Mouse (Mus musculus) heart, adult 2 months (tissue): ENCODE data around the gene Osbpl10. TPM values are rescaled to one million over a fixed set of nuclear protein-coding genes. Genes with fewer than 3 reads are reported as not detected.

ENCODE experiments used
- DNase-seq, 2 experiments: peaks; one replicate each; pipeline ENCODE4 v3.0.0; 2021
- H3K27ac ChIP-seq: fragments of 200-600 bp; 2 replicates; pipeline ENCODE4 v1.8.1; 2022
- H3K27me3 ChIP-seq: fragments of 200-500 bp; 2 replicates; pipeline ENCODE4 v1.6.1; 2012; ENCODE audit warnings: mild to moderate bottlenecking, low read length, inconsistent platforms, mixed read lengths; ENCODE audit not compliant: control insufficient read depth, insufficient read depth
- H3K36me3 ChIP-seq: fragments of 200-500 bp; 2 replicates; pipeline ENCODE4 v1.6.1; 2012; ENCODE audit warnings: low read length, inconsistent platforms; ENCODE audit not compliant: control insufficient read depth, insufficient read depth
- H3K4me1 ChIP-seq: fragments of 200-500 bp; 2 replicates; pipeline ENCODE4 v1.6.1; 2011; ENCODE audit warnings: low read length; ENCODE audit not compliant: control insufficient read depth, insufficient read depth
- H3K4me3 ChIP-seq: fragments of 200-600 bp; 2 replicates; pipeline ENCODE4 v1.8.1; 2022
- H3K79me2 ChIP-seq: fragments of 200-500 bp; replicated peaks from 2 replicates; pipeline ENCODE4 v1.6.1; 2012; ENCODE audit warnings: mild to moderate bottlenecking, inconsistent platforms, low read length, moderate library complexity, mixed read lengths; ENCODE audit not compliant: control insufficient read depth, insufficient read depth
- H3K9ac ChIP-seq: fragments of 200-500 bp; 2 replicates; pipeline ENCODE4 v1.6.1; 2012; ENCODE audit warnings: low read depth, mild to moderate bottlenecking, control low read depth, inconsistent platforms, low read length, mixed read lengths
- CTCF ChIP-seq: fragments of 200-600 bp; IDR thresholded peaks from 2 replicates; pipeline ENCODE4 v1.8.1; 2022; ENCODE audit warnings: antibody characterized with exemption, mild to moderate bottlenecking, moderate library complexity
- EP300 ChIP-seq: fragments of 200-500 bp; IDR thresholded peaks from 2 replicates; pipeline ENCODE4 v1.6.1; 2011; ENCODE audit warnings: low read depth, low read length, control low read depth; ENCODE audit not compliant: insufficient read depth
- POLR2A ChIP-seq: fragments of 200-500 bp; IDR thresholded peaks from 2 replicates; pipeline ENCODE4 v1.6.1; 2011; ENCODE audit warnings: mild to moderate bottlenecking, low read depth, low read length, control low read depth; ENCODE audit not compliant: insufficient read depth
- WGBS: fragments of 180-500 bp; shearing (Covaris S2); methylation state at CpG from one replicate; pipeline ENCODE4 v1.1.7; 2018; 5-methylcytosine and 5-hydroxymethylcytosine counted together
- intact Hi-C: fragments of 180-260 bp; cut with DNase I; formaldehyde crosslinking; loops from one replicate; pipeline ENCODE4 v1.15.1; 2025
- long read RNA-seq: library from polyadenylated mRNA; stranded (forward); transcript quantifications from one replicate; pipeline ENCODE4 v2.0.0, GENCODE M21; 2021
- polyA plus RNA-seq: library from polyadenylated mRNA; depleted of rRNA; stranded (reverse); fragments of >200 nt; gene quantifications from 2 replicates; pipeline ENCODE4 v1.2.3, GENCODE M21; 2012; rRNA removed
- total RNA-seq, 2 experiments: library from RNA; stranded (reverse); gene quantifications; 2 replicates each; pipeline ENCODE4 v1.2.3; 2021

The Osbpl10 gene
- 1 to 10 TPM; 2.0 to 3.4 TPM for total RNA-seq
- 0.88 and 1.4 TPM in 2 replicates for polyA plus RNA-seq
- long read RNA-seq, partial matches to known transcripts = 1 of 2 reads
- long read RNA-seq, other reads (novel, unspliced or antisense) = 0 of 2 reads

DNA sequence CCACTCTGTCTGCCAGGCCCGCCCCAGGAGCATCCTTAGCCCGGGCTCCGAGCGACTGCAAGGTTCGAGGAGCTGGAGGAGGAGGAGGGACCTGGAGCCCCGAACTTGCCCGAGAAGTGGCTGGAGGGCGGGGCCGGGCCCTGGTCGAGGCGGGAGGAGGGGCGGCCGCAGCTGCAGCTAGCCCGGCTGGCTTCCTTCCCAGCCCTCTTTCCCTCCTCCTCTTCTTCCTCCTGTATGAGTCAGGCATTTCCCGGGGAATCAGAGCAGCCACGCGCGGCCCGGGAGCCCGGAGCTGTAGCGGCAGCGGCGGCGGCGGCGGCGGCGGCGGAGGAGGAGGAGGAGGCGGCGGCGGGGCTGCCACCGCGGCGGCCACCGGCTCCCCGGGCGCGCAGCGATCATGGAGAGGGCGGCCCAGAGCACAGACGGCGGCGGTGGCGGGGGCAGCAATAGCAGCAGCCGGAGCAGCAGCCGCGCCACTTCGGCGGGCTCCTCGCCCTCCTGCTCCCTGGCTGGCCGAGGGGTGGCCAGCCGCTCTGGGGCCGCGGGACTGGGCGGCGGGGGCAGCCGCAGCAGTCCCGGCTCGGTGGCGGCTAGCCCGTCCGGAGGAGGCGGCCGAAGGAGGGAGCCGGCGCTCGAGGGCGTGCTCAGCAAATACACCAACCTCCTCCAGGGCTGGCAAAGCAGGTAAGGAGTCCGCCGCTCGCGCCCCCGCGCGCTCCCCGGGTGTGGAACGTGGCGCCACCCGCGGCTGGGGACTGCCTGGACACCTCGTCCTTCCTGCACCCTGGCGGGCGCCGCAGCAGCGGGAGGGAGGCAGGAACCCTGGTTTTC, at the start of gene Osbpl10:
Osbpl10 (plus strand) TSS at position 289 of the 831 bp plus-strand sequence.
- peak within 1 kb of the TSS; percentile 88 for H3K9ac ChIP-seq
- H3K27me3 ChIP-seq = no peaks in the 10 kb centered on the region
- WGBS = under 1% methylated on average over 70 of the region's 86 CpGs
- no peaks in the 10 kb centered on the region for H3K36me3 ChIP-seq
- H3K79me2 ChIP-seq = no peaks in the 10 kb centered on the region
- peak; percentile 88 to 90 for DNase-seq
- intact Hi-C loops = loop anchor here (1.0 kb wide), 1 partner anchor 45 kb away; the partner anchor contains the start of gene Gpd1l
- H3K4me3 ChIP-seq = peak within 1 kb of the TSS; percentile 78
- peak within 1 kb of the TSS; percentile 80 for H3K27ac ChIP-seq
- peaks cover 3% of the 10 kb centered on the region for H3K4me1 ChIP-seq
- TF ChIP-seq POLR2A (no peak), CTCF (peak; percentile 46)

GRCm38 (mm10) chr9:114930464-114931090, 47.8 kb upstream of the Osbpl10 start:
- no peak overlapping the region for H3K9ac ChIP-seq
- no peaks in the 10 kb centered on the region for H3K27me3 ChIP-seq
- H3K4me1 ChIP-seq = peaks cover 8% of the 10 kb centered on the region
- H3K4me3 ChIP-seq = no peak overlapping the region
- peak overlapping the region; percentile 68 for H3K27ac ChIP-seq
- intact Hi-C loops = loop anchor here (10.0 kb wide), 1 partner anchor 384 kb away; the partner anchor contains the start of gene Stt3b
- TF ChIP-seq EP300 (peak; percentile 74), CTCF (peak; percentile 34), POLR2A (no peak)
- H3K36me3 ChIP-seq = no peaks in the 10 kb centered on the region
- peak; percentile 84 to 89 for DNase-seq
- 45% methylated on average over 9 of the region's 9 CpGs for WGBS
- H3K79me2 ChIP-seq = peaks cover 4% of the 10 kb centered on the region; the same call in 1 of the 2 replicates

DNA sequence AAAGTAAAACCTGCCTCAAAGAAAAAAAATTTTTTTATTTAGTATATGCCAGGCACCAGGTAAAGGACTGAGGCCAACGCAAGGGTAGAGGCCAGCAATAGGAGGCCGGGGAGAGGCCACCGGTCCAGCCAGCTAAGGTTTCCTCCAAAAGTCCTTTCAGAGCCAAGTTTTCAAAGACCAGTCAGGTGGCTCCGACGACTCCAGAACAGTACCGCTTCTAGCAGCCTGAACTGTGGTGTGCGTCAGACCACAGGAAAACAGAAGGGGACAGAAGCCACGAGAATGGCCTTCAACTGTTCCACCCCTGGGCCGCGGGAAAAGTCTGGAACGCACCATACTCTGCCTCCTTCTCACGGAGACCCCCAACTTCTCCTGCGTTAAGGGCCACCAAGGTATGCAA, 45.8 kb upstream of the Osbpl10 start:
- peak overlapping the region; percentile 87 for H3K9ac ChIP-seq
- H3K79me2 ChIP-seq = no peaks in the 10 kb centered on the region
- WGBS = 12% methylated on average over 13 of the region's 13 CpGs
- TF ChIP-seq CTCF (no peak), POLR2A (no peak), EP300 (no peak)
- H3K4me1 ChIP-seq = peaks cover 8% of the 10 kb centered on the region
- H3K27me3 ChIP-seq = no peaks in the 10 kb centered on the region
- intact Hi-C loops = loop anchor here (1.0 to 10.0 kb wide), 2 partner anchors 46 to 382 kb away; partner anchors contain the start of genes Osbpl10 and Stt3b
- H3K27ac ChIP-seq = peak overlapping the region; percentile 89
- peak overlapping the region; percentile 83 for H3K4me3 ChIP-seq
- peak in 1 of 2 experiments; percentile 10 for DNase-seq
- no peaks in the 10 kb centered on the region for H3K36me3 ChIP-seq

DNA sequence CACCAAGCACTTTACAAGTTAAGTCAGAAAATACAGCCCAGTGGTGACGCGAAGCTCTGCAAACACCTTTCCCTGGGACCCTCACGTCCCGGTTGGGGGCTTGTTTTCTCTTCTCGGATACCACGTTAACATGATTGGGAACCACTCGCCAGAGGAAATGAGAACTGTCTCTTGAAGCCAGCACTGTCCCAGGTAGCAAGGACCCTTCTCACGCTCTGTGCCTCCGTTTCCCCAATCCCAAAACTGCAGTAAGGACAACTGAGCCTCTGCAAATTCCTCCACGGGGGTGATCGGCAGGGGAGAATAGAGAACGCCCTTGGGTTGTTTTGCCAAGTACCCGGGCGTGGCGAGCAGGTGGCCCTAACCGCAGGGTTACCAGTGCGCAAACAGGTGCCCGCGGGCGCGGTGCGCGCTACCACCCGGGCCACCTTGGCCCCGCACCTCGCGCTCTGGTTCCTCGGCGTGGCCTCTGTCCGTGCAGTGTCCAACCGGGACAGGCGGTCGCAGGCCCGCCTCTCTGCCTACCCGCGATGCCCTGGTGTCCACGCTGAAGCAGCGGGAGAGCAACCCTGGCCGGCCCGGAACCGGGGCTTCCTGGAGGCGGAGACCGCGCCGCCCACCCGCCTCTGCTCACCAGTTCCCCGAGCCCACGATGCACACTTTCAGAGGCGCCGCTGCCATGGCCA, 45.2 kb upstream of the Osbpl10 start:
- Histone ChIP-seq H3K27me3 (no peaks in the 10 kb centered on the region), H3K79me2 (no peaks in the 10 kb centered on the region), H3K9ac (peak overlapping the region; percentile 87), H3K36me3 (no peaks in the 10 kb centered on the region), H3K4me1 (peaks cover 8% of the 10 kb centered on the region), H3K27ac (peak overlapping the region; percentile 89), H3K4me3 (peak overlapping the region; percentile 83)
- TF ChIP-seq EP300 = no peak
- no peak for TF ChIP-seq CTCF
- TF ChIP-seq POLR2A = no peak
- intact Hi-C loops = loop anchor here (1.0 to 10.0 kb wide), 2 partner anchors 45 to 382 kb away; partner anchors contain the start of genes Osbpl10 and Stt3b
- under 1% methylated on average over 50 of the region's 50 CpGs for WGBS
- peak in 1 of 2 experiments; percentile 28 for DNase-seq

- Histone ChIP-seq H3K27ac (peak within 1 kb of the TSS; percentile 89), H3K4me3 (peak within 1 kb of the TSS; percentile 83), H3K27me3 (no peaks in the 10 kb centered on the region), H3K4me1 (peaks cover 8% of the 10 kb centered on the region), H3K79me2 (no peaks in the 10 kb centered on the region), H3K36me3 (no peaks in the 10 kb centered on the region), H3K9ac (peak within 1 kb of the TSS; percentile 87)
- under 1% methylated on average over 30 of the region's 30 CpGs for WGBS
- TF ChIP-seq EP300 (peak; percentile 56; the same call in 1 of the 2 replicates), CTCF (no peak), POLR2A (peak; percentile 93)
- DNase-seq = peak; percentile 97 to 99
- intact Hi-C loops = loop anchor here (1.0 to 10.0 kb wide), 2 partner anchors 45 to 381 kb away; partner anchors contain the start of genes Osbpl10 and Stt3b
Measured at GRCm38 (mm10) chr9:114933723-114934171, 44.6 kb upstream of the Osbpl10 start, which contains the start of gene Gpd1l. TSS of gene Gpd1l (minus strand) at chr9:114933987.
